Mouse (Mus musculus) urinary bladder, postnatal 36 days (tissue): ENCODE results near the gene Fpgs.

Experiments used
- DNase-seq, 2 experiments: peaks; one replicate each; pipeline ENCODE4 v3.0.0; 2022; ENCODE audit warnings: low spot score in 2 of 2, mixed read lengths in 1 of 2

Fpgs gene

GRCm38 (mm10) chr2:32671147-32671546 is 32.8 kb downstream of the Fpgs start:
- no peak for DNase-seq

- no peak for DNase-seq
These were observed 34.1 kb downstream of the Fpgs start for GRCm38 (mm10) chr2:32669876-32670275.

- no peak for DNase-seq
These were observed 35.8 kb downstream of the Fpgs start for GRCm38 (mm10) chr2:32668176-32668575.

GRCm38 (mm10) chr2:32667775-32668174 is 36.2 kb downstream of the Fpgs start:
- no peak for DNase-seq

GRCm38 (mm10) chr2:32665853-32666252 is 38.1 kb downstream of the Fpgs start:
- no peak for DNase-seq

- no peak for DNase-seq
These were observed 38.6 kb downstream of the Fpgs start for GRCm38 (mm10) chr2:32665345-32665744.

- DNase-seq: no peak
These were observed 41.7 kb downstream of the Fpgs start for GRCm38 (mm10) chr2:32662291-32662690.

GRCm38 (mm10) chr2:32661509-32662107 is 42.3 kb downstream of the Fpgs start:
- peak; percentile 32 to 54 for DNase-seq

GRCm38 (mm10) chr2:32658873-32659272 is 45.1 kb downstream of the Fpgs start:
- no peak for DNase-seq

- peak in 1 of 2 experiments; percentile 52 for DNase-seq
These were observed 48.1 kb downstream of the Fpgs start for GRCm38 (mm10) chr2:32655826-32656225.

- DNase-seq: no peak
These were observed 48.6 kb downstream of the Fpgs start for GRCm38 (mm10) chr2:32655394-32655744.

GRCm38 (mm10) chr2:32654743-32655393 is 49.1 kb downstream of the Fpgs start:
- peak; percentile 24 to 62 for DNase-seq

GRCm38 (mm10) chr2:32653764-32654163 is 50.2 kb downstream of the Fpgs start:
- no peak for DNase-seq

- no peak for DNase-seq
These were observed 56.6 kb downstream of the Fpgs start for GRCm38 (mm10) chr2:32647366-32647765.

GRCm38 (mm10) chr2:32646379-32647056 is 57.4 kb downstream of the Fpgs start, which contains the start of gene Eng:
Gene Eng, plus strand, starts transcription at chr2:32646595.
- peak; percentile 42 to 62 for DNase-seq

- no peak for DNase-seq
These were observed 58.3 kb downstream of the Fpgs start for GRCm38 (mm10) chr2:32645647-32646046.

- DNase-seq: no peak
These were observed 59.0 kb downstream of the Fpgs start for GRCm38 (mm10) chr2:32644799-32645475.

- no peak for DNase-seq
These were observed 59.9 kb downstream of the Fpgs start for GRCm38 (mm10) chr2:32644083-32644482.

- DNase-seq: no peak
These were observed 61.1 kb downstream of the Fpgs start for GRCm38 (mm10) chr2:32642813-32643212.

- DNase-seq: no peak
These were observed 62.1 kb downstream of the Fpgs start for GRCm38 (mm10) chr2:32641810-32642209.

GRCm38 (mm10) chr2:32640550-32641051 is 63.3 kb downstream of the Fpgs start:
- DNase-seq: no peak

GRCm38 (mm10) chr2:32639632-32640031 is 64.3 kb downstream of the Fpgs start:
- DNase-seq: no peak
